Mouse (Mus musculus): ENCODE measurements around the gene Scgb1a1.
A peak's percentile ranks its signal among the peaks of the same experiment; 100 is the strongest.
"Not testable (repeated sequence)": the region's sequence is repeated elsewhere in the genome, so short reads cannot be mapped to it uniquely, and the experiment has no call there.

Gene Scgb1a1

GRCm38 (mm10) chr19:9067292-9067691 is 20.5 kb downstream of the Scgb1a1 start:
- no peak for DNase-seq (ENCODE audit: low read depth, low spot score)

GRCm38 (mm10) chr19:9065621-9066561 is 21.9 kb downstream of the Scgb1a1 start:
- DNase-seq (ENCODE audit: low read depth, low spot score), result peak; percentile 66

- DNase-seq (ENCODE audit: low read depth, low spot score), result no peak
These were observed 23.9 kb downstream of the Scgb1a1 start for GRCm38 (mm10) chr19:9063831-9064230.

- DNase-seq (ENCODE audit: low read depth, low spot score), result no peak
These were observed 24.9 kb downstream of the Scgb1a1 start for GRCm38 (mm10) chr19:9062822-9063221.

GRCm38 (mm10) chr19:9061221-9061893 is 26.4 kb downstream of the Scgb1a1 start:
- DNase-seq (ENCODE audit: low read depth, low spot score), result no peak

GRCm38 (mm10) chr19:9060103-9060502 is 27.7 kb downstream of the Scgb1a1 start:
- no peak for DNase-seq (ENCODE audit: low read depth, low spot score)

- no peak for DNase-seq (ENCODE audit: low read depth, low spot score)
These were observed 28.4 kb downstream of the Scgb1a1 start for GRCm38 (mm10) chr19:9059391-9059790.

- DNase-seq (ENCODE audit: low read depth, low spot score), result no peak
These were observed 28.8 kb downstream of the Scgb1a1 start for GRCm38 (mm10) chr19:9058944-9059343.

- no peak for DNase-seq (ENCODE audit: low read depth, low spot score)
These were observed 29.4 kb downstream of the Scgb1a1 start for GRCm38 (mm10) chr19:9058331-9058884.

GRCm38 (mm10) chr19:9057679-9058078 is 30.1 kb downstream of the Scgb1a1 start:
- DNase-seq (ENCODE audit: low read depth, low spot score), result no peak

- no peak for DNase-seq (ENCODE audit: low read depth, low spot score)
These were observed 31.9 kb downstream of the Scgb1a1 start for GRCm38 (mm10) chr19:9055703-9056355.

- no peak for DNase-seq (ENCODE audit: low read depth, low spot score)
These were observed 32.6 kb downstream of the Scgb1a1 start for GRCm38 (mm10) chr19:9055153-9055552.

- no peak for DNase-seq (ENCODE audit: low read depth, low spot score)
These were observed 34.8 kb downstream of the Scgb1a1 start for GRCm38 (mm10) chr19:9052803-9053431.

GRCm38 (mm10) chr19:9051985-9052384 is 35.8 kb downstream of the Scgb1a1 start:
- DNase-seq (ENCODE audit: low read depth, low spot score), result not testable (repeated sequence)

GRCm38 (mm10) chr19:9050294-9051229 is 37.2 kb downstream of the Scgb1a1 start:
- no peak for DNase-seq (ENCODE audit: low read depth, low spot score)

GRCm38 (mm10) chr19:9048981-9049687 is 38.6 kb downstream of the Scgb1a1 start:
- no peak for DNase-seq (ENCODE audit: low read depth, low spot score)

- no peak for DNase-seq (ENCODE audit: low read depth, low spot score)
These were observed 39.8 kb downstream of the Scgb1a1 start for GRCm38 (mm10) chr19:9047946-9048387.

GRCm38 (mm10) chr19:9047207-9047945 is 40.4 kb downstream of the Scgb1a1 start:
- DNase-seq (ENCODE audit: low read depth, low spot score), result no peak

- no peak for DNase-seq (ENCODE audit: low read depth, low spot score)
These were observed 43.5 kb downstream of the Scgb1a1 start for GRCm38 (mm10) chr19:9044291-9044690.
